Mouse (Mus musculus): ENCODE results near the gene Sh3gl2.

Sh3gl2 gene

GRCm38 (mm10) chr4:85404424-85405194 lies 199.7 kb downstream of the Sh3gl2 start:
- DNase-seq (ENCODE audit: low read depth in 2 of 2, low spot score in 2 of 2) = no peak

- no peak for DNase-seq (ENCODE audit: low read depth in 2 of 2, low spot score in 2 of 2)
Observed at GRCm38 (mm10) chr4:85405276-85405675, 200.3 kb downstream of the Sh3gl2 start.

- DNase-seq (ENCODE audit: low read depth in 2 of 2, low spot score in 2 of 2) = no peak
Observed at GRCm38 (mm10) chr4:85416466-85416865, 211.5 kb downstream of the Sh3gl2 start.

- DNase-seq (ENCODE audit: low read depth in 2 of 2, low spot score in 2 of 2) = no peak
Observed at GRCm38 (mm10) chr4:85420429-85420828, 215.5 kb downstream of the Sh3gl2 start.

- DNase-seq (ENCODE audit: low read depth in 2 of 2, low spot score in 2 of 2) = no peak
Observed at GRCm38 (mm10) chr4:85426211-85426610, 221.3 kb downstream of the Sh3gl2 start.

GRCm38 (mm10) chr4:85432786-85433185 lies 227.9 kb downstream of the Sh3gl2 start:
- no peak for DNase-seq (ENCODE audit: low read depth in 2 of 2, low spot score in 2 of 2)

GRCm38 (mm10) chr4:85434734-85435133 lies 229.8 kb downstream of the Sh3gl2 start:
- DNase-seq (ENCODE audit: low read depth in 2 of 2, low spot score in 2 of 2) = no peak

- no peak for DNase-seq (ENCODE audit: low read depth in 2 of 2, low spot score in 2 of 2)
Observed at GRCm38 (mm10) chr4:85438813-85439212, 233.9 kb downstream of the Sh3gl2 start.

GRCm38 (mm10) chr4:85483586-85483985 lies 278.7 kb downstream of the Sh3gl2 start:
- no peak for DNase-seq (ENCODE audit: low read depth in 2 of 2, low spot score in 2 of 2)

GRCm38 (mm10) chr4:85486316-85486946 lies 281.5 kb downstream of the Sh3gl2 start:
- DNase-seq (ENCODE audit: low read depth in 2 of 2, low spot score in 2 of 2) = no peak

- DNase-seq (ENCODE audit: low read depth in 2 of 2, low spot score in 2 of 2) = no peak
Observed at GRCm38 (mm10) chr4:85505718-85506117, 300.8 kb downstream of the Sh3gl2 start.

GRCm38 (mm10) chr4:85506976-85507375 lies 302.1 kb downstream of the Sh3gl2 start:
- DNase-seq (ENCODE audit: low read depth in 2 of 2, low spot score in 2 of 2) = no peak

GRCm38 (mm10) chr4:85507491-85507890 lies 302.6 kb downstream of the Sh3gl2 start:
- no peak for DNase-seq (ENCODE audit: low read depth in 2 of 2, low spot score in 2 of 2)

- DNase-seq (ENCODE audit: low read depth in 2 of 2, low spot score in 2 of 2) = no peak
Observed at GRCm38 (mm10) chr4:85513288-85513687, 308.4 kb downstream of the Sh3gl2 start.

GRCm38 (mm10) chr4:85513792-85514191 lies 308.9 kb downstream of the Sh3gl2 start, which contains the start of gene Adamtsl1:
Gene Adamtsl1, plus strand, starts transcription at chr4:85514172.
- DNase-seq (ENCODE audit: low read depth in 2 of 2, low spot score in 2 of 2) = no peak

GRCm38 (mm10) chr4:85514205-85514681 lies 309.3 kb downstream of the Sh3gl2 start:
- no peak for DNase-seq (ENCODE audit: low read depth in 2 of 2, low spot score in 2 of 2)

GRCm38 (mm10) chr4:85526966-85527566 lies 322.1 kb downstream of the Sh3gl2 start:
- no peak for DNase-seq (ENCODE audit: low read depth in 2 of 2, low spot score in 2 of 2)

GRCm38 (mm10) chr4:85529852-85530251 lies 324.9 kb downstream of the Sh3gl2 start:
- DNase-seq (ENCODE audit: low read depth in 2 of 2, low spot score in 2 of 2) = no peak

GRCm38 (mm10) chr4:85539677-85540076 lies 334.8 kb downstream of the Sh3gl2 start:
- no peak for DNase-seq (ENCODE audit: low read depth in 2 of 2, low spot score in 2 of 2)

GRCm38 (mm10) chr4:85543221-85543620 lies 338.3 kb downstream of the Sh3gl2 start:
- DNase-seq (ENCODE audit: low read depth in 2 of 2, low spot score in 2 of 2) = no peak

GRCm38 (mm10) chr4:85554696-85555095 lies 349.8 kb downstream of the Sh3gl2 start:
- no peak for DNase-seq (ENCODE audit: low read depth in 2 of 2, low spot score in 2 of 2)

- no peak for DNase-seq (ENCODE audit: low read depth in 2 of 2, low spot score in 2 of 2)
Observed at GRCm38 (mm10) chr4:85559753-85560152, 354.8 kb downstream of the Sh3gl2 start.
